Mouse (Mus musculus) cerebellum, adult 9-10 months (tissue): ENCODE results near the gene Mroh8.
A peak's percentile ranks its signal among the peaks of the same experiment; 100 is the strongest.

ENCODE experiments used
- DNase-seq: peaks from one replicate; pipeline ENCODE4 v3.0.0; 2022

Mroh8 gene

GRCm38 (mm10) chr2:157279416-157279800 lies at the start of gene Mroh8:
Gene Mroh8, minus strand, starts transcription at chr2:157279549.
- peak; percentile 66 for DNase-seq

GRCm38 (mm10) chr2:157328570-157328969 lies 49.2 kb upstream of the Mroh8 start:
- DNase-seq, result no peak

GRCm38 (mm10) chr2:157328106-157328505 lies 48.8 kb upstream of the Mroh8 start:
- no peak for DNase-seq

GRCm38 (mm10) chr2:157325238-157325637 lies 45.9 kb upstream of the Mroh8 start:
- DNase-seq, result no peak

- no peak for DNase-seq
Measured at GRCm38 (mm10) chr2:157322029-157322766, 42.8 kb upstream of the Mroh8 start.

- no peak for DNase-seq
Measured at GRCm38 (mm10) chr2:157320886-157321285, 41.5 kb upstream of the Mroh8 start.

GRCm38 (mm10) chr2:157320135-157320534 lies 40.8 kb upstream of the Mroh8 start:
- DNase-seq, result no peak

- DNase-seq, result no peak
Measured at GRCm38 (mm10) chr2:157317220-157317619, 37.9 kb upstream of the Mroh8 start.

GRCm38 (mm10) chr2:157316358-157316933 lies 37.1 kb upstream of the Mroh8 start:
- no peak for DNase-seq

- DNase-seq, result no peak
Measured at GRCm38 (mm10) chr2:157315486-157315885, 36.1 kb upstream of the Mroh8 start.

GRCm38 (mm10) chr2:157314310-157314709 lies 35.0 kb upstream of the Mroh8 start:
- peak; percentile 30 for DNase-seq

GRCm38 (mm10) chr2:157313718-157314117 lies 34.4 kb upstream of the Mroh8 start:
- DNase-seq, result no peak

- DNase-seq, result no peak
Measured at GRCm38 (mm10) chr2:157310963-157311637, 31.8 kb upstream of the Mroh8 start.

GRCm38 (mm10) chr2:157309611-157310010 lies 30.3 kb upstream of the Mroh8 start:
- no peak for DNase-seq

GRCm38 (mm10) chr2:157308273-157308917 lies 29.0 kb upstream of the Mroh8 start:
- DNase-seq, result no peak

- DNase-seq, result no peak
Measured at GRCm38 (mm10) chr2:157307715-157308265, 28.4 kb upstream of the Mroh8 start.

GRCm38 (mm10) chr2:157306091-157307032 lies 27.0 kb upstream of the Mroh8 start:
- no peak for DNase-seq

- DNase-seq, result peak; percentile 20
Measured at GRCm38 (mm10) chr2:157303096-157303495, 23.7 kb upstream of the Mroh8 start.

- DNase-seq, result no peak
Measured at GRCm38 (mm10) chr2:157300051-157300450, 20.7 kb upstream of the Mroh8 start.

GRCm38 (mm10) chr2:157296105-157296689 lies 16.8 kb upstream of the Mroh8 start:
- no peak for DNase-seq

- peak; percentile 60 for DNase-seq
Measured at GRCm38 (mm10) chr2:157292093-157292492, 12.7 kb upstream of the Mroh8 start.

GRCm38 (mm10) chr2:157288996-157289395 lies 9.6 kb upstream of the Mroh8 start:
- no peak for DNase-seq
